Mouse (Mus musculus) hindlimb bud, embryonic 11.5 days (tissue): ENCODE data around the gene Cdrt4.

Source experiments
- DNase-seq: peaks from one replicate; pipeline ENCODE4 v3.0.0-alpha.2; 2012; ENCODE audit warnings: low read depth, low spot score; ENCODE audit errors: extremely low spot score

The Cdrt4 gene

DNA sequence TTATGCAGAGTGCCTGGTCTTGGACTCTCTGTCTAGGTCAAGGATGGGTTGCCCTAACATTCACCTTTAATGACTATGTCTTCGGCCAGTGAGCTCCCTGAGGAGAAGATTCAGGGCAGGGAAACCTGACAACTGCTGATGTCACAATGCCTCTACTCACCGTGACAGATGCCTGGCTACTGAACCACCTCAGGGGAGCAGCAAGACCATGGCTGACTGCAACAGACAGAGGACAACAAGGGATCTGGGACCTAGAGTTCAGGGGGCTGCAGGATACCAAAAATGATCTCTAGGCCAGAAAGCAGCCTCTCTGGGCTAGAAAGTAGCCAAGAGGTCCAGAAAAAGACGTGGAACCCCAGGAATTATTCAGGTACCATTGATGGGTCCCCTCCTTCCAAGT lies at the start of gene Cdrt4:
TSS of gene Cdrt4 (plus strand) at position 182 of the 400 bp plus-strand sequence.
- DNase-seq: no peak

GRCm38 (mm10) chr11:62901699-62902323 lies 49.2 kb upstream of the Cdrt4 start:
- peak; percentile 80 for DNase-seq

DNA sequence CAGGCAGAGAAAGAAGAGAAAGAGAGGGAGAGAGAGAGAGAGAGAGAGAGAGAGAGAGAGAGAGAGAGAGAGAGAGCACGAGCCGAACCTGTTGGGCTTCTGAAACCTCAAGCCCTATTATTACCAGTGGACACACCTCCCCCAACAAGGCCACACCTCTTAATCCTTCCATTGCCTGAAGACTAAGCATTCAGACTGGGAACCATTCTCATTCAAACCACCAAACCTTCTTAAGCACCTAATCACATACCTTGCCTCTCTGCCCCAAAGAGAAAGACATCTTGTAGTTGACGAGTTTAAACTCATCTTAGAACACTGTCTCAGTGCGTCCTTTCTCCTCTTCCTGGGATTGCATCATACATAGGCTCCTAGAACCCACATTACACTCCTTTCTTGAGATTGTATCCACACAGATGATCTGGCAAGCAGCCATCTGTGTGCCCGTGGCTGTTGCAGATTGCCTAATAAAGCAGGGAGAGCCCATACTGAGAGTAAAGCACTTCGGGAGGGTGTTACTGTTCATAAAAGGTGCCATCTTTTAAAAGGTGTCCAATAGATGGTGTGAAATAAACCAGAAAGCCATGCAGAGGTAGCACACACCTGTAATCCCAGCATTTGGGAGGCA lies 47.0 kb upstream of the Cdrt4 start:
- no peak for DNase-seq

DNA sequence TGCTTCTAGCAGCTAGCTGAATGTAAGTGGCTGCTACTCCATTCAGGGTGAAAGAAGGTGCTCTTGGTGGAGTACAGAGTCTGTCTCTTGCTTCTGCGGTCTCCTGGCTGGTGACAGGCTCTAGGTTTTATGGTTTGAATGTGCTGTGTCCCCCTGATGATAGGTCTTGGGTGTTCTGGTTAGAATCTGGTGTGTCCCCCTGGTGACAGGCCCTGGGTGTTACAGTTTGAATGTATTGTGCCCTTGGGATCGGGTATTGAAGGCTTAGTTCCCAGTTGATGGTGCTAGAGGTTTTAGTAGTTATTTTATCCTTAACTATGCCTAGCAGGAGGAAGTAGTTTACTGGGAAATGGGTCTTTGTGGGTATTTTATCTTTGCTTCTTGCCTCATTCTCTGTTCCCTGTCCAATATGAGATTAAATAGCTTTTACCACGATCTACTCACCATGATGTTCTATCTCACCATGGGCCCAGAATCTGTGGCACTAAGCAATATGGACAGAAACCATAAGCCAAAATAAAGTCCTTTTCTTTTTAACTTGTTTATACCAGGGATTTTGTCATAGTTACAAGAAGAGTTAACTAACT lies 41.2 kb upstream of the Cdrt4 start:
- DNase-seq: no peak

DNA sequence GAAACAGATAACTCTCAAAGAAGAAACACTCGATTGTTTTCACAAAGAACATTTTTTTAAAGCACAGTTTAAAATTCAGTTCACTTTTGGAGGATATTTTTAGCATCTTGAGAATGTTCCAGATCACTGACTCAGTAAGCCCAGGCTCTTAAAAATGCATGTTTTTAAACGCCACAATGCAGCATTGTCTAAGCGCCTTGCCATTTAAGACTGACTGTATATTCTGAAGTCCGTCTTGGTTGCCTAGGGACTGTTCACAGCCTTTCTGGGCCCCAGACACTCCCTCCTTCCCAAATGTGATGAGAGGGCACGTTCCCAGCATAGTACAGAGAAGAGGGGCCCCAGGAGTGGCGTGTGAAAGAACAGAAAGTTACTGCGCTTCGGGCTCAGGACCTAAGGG lies 39.6 kb upstream of the Cdrt4 start:
- DNase-seq: no peak

- no peak for DNase-seq
These were observed 37.9 kb upstream of the Cdrt4 start for GRCm38 (mm10) chr11:62913141-62913540.

GRCm38 (mm10) chr11:62914532-62914931 lies 36.5 kb upstream of the Cdrt4 start:
- no peak for DNase-seq

GRCm38 (mm10) chr11:62915486-62915885 lies 35.5 kb upstream of the Cdrt4 start:
- no peak for DNase-seq

DNA sequence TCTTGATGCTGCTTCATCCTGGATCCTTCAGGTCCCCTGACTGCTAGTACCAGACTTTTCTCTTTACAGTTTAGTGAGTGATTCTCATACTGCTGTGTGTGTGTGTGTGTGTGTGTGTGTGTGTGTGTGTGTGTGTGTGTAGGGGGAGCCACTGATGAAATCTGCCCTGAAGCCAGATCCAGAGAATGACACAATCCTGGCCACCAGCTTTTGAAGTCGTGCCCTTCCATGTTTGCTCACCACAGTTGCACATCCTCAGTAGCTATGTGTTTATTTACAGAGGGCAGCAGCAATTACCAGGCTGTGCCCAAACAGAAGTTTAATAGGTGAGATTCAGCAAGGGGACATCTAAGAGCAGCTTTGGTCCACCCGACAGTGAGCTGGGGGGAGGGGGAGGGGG lies 34.2 kb upstream of the Cdrt4 start:
- no peak for DNase-seq

DNA sequence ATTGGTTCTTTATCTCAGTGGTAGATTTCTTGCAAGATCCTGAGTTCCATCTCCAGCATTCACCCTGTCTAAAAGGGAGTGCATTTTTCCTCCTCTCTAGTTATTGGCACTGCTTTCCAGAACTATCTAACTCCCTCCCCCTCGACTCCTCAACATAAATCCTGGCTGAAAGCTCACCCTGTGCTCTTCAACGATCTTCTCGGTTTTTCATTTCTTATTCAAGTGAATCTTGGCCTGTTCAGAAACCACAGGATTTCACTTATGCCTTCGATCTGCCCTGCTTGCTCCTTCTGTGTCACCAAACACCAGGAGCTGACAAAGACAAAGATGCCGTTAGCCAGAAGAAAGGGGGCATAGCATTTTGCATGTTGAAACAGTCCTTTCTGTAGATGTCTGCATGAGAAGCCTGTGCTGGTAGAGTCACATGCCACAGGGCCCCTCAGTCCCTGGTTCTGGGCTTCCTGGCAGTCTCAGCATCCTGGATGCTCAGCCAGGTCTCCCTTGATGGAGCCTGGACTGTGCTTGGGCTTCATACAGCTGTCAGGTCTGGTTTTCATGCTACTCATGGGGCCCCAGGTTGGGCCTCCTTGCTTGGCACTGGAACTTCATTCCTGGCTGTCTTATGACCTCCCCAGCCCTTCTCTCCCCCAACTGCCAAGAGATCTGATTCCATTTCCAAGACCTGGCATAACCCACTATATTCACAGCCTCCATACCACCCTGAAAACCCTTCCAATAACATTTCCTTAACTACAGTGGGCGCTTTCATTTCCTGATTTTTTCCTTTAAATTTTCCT lies 30.8 kb upstream of the Cdrt4 start:
- DNase-seq: no peak

DNA sequence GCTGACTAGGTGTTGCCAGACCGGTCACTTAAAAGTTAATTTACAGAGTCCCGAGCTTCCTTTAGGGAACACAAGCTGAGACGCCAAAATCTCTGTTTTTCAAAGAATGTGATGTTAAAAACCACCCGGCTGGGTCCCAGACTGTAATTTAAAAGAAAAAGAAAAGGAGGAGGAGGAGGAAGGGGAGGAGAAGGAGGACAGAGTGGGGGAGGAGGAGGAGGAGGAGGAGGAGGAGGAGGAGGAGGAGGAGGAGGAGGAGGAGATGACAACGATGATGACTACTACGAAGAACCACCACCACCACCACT lies 30.3 kb upstream of the Cdrt4 start:
- DNase-seq: no peak

DNA sequence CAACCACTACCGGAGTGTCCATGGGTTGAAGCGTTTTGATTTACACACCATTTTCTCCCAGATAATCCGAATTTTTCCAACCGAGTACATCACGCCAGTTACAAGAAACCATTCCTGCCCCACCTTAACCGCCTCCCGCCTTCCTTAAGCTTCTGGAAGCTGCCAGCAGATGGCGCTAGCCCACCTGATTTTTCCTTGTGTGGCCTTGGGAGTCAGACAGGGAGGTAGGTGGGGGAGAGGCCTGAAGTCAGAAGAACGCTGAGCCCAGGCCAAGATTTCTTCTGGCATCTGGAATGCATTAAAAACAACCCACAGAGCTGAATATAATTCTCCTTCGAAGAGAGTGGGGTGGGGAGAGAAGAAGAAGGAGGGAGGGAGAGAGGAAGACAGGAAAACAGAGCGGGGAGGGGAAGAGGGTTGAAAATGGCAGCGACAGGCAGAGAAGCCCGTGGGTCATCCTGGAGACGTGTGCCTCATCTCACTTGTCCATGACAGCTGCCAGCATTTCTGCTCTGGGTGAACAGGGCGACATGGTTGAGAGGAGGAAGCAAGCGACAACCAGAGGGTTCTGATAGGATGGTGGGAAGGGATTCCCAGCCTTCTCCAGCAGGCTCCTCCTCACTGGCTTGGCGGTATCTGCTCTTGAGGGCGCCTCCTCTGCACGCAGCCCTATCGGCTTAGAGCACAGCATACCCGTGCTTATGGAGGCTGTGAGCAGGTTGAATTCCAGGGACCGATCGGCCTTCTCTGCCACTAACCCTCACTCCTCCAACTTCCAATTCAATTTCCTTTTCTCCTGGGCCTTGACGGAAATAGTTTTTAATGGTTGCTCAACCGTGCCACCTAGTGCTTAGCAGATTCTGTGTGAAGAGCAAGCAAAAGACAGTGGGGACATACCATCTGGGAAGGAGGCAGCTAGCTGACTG lies 29.7 kb upstream of the Cdrt4 start:
- peak; percentile 99 for DNase-seq

DNA sequence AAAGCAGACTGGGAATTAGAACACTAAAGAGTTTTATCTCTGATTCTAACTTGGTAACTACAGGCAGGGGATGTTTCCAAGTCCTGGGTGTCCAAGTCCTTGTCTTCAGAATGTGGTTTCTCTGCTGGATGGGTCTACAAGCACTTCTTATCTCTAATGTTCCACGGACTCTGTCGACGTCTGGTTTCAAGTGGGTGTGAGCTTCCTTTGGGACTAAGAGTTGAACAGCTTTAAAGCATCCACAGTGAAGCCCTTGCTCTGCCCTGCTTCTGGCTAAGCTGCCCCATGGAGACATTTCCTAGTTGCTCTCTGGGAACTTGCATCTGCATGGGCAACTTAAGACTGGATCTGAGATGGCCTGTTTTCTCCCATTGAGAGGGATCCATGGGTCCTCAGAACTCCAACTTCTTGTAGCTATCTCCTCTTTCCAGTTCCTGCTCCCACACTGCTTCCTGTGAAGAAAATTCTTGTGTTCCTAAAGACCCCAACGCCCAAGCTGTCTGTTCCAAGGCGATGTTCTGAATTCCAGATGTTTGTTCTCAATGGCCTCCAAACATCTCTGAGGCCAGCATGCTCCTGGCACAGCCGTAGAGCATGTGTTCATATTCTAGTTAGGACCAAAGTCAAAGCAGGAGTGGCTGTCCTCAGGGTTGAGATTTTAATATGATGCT lies 26.8 kb upstream of the Cdrt4 start:
- DNase-seq: no peak

DNA sequence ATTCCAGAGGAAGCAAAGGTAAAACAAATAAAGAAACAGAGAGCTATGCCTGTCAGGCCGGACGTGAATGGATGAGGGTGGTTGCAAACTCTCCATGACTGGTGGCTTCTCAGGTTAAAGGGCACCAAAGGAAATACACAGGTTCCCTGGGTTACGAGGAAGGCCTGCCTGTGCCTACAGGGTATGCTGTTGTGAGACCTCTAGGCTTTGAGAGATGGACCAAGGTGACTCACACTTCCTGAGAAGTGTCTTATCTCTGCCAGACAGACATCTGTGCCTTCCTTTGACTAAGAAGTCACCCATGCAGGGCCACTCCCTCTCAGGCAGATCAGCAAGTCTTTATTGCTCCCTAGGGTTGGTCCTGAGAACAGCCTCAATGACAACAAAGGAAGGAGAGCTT lies 21.2 kb upstream of the Cdrt4 start:
- DNase-seq: no peak

GRCm38 (mm10) chr11:62930574-62930973 lies 20.4 kb upstream of the Cdrt4 start:
- DNase-seq: no peak

- DNase-seq: no peak
These were observed 19.9 kb upstream of the Cdrt4 start for GRCm38 (mm10) chr11:62931141-62931540.

- DNase-seq: no peak
These were observed 17.9 kb upstream of the Cdrt4 start for GRCm38 (mm10) chr11:62933099-62933498.

DNA sequence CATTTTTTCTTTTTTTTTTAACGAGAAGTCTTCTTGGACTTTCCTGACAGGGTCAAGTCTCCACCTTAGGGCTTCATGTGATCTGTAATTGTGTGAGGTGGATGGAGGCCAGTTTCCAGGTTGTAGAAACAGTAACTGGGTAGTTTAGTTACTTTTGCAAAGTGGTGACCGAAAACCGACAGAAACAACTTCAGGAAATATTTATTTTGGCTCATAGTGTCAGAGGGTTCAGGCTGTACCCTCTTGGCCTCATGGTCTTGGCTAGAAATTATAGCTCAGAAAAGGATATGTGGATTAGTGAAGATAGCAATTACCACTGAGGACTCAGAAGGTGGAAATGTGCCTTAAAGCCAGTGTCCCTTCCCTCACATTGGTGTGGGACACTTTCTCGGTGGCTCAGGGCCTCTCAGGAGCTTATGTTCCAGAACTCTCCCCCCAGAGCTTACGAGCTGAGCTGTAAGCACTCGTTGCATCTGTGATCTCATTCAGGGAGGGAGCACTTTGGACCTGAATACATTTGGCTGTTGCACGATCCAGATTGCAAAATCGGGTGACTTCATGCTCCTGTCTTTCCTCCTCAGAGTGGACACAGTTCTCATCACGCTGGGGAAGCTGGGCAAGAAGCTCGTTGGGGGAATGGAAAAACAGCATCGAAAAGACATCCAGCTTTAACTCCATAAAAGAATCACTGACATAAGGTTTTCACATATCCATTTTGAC lies 16.0 kb upstream of the Cdrt4 start:
- no peak for DNase-seq

DNA sequence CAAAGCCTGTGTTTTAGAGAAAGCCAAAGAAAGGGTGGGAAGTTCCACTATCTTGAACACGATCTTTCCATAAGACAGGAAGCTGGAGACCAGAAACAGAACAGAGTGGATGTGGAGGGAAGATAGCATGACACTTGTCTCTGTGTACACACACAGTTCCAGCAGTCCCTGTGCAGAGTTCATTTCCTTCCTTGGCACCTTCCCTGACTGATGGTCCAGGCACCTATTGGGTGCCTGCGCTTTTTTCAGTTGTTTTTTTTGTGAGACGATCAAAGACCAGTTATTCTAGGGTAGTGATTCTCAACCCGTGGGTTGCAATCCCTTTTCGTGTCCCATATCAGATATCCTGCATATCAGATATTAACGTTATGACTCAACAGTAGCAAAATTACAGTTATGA lies 13.0 kb upstream of the Cdrt4 start:
- DNase-seq: no peak

DNA sequence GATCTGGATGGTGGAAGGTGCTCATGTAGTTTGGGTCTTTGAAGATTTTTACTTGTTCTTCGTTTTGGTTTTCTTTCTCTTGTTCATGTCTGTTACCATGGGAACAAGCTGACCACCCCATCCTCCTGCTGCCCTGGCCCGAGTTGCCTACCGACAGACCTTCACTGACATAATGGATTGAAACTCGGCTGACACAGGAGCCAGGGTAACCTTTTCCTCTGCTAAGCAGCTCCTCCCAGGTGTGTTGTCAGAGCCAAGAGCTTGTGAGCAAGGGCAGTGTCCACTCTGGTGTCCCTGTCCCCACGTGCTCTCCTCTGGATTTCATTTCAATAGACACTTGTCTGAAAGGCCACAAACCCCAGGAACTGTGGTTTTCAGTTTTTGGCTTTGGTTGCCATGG lies 12.1 kb upstream of the Cdrt4 start:
- DNase-seq: no peak
